Mouse (Mus musculus) forebrain, embryonic 11.5 days (tissue): ENCODE results near the gene Ankrd55. TPM values are rescaled to one million over a fixed set of nuclear protein-coding genes. Genes with fewer than 3 reads are reported as not detected.

Experiments
- polyA plus RNA-seq: library from polyadenylated mRNA; unstranded; fragments of >200 nt; fragmentation: Nextera tagmentation; extraction: Ambion mirVana; gene quantifications from 2 replicates; pipeline ENCODE4 v1.2.1, GENCODE M21; 2014

Gene Ankrd55
- polyA plus RNA-seq, 1 experiment from 2014 or later = 1.3 TPM

Other genes with a start within 250 kb of the Ankrd55 start
- gene Il6st, start 175.6 kb downstream of the Ankrd55 start, polyA plus RNA-seq = 28.6 and 32.0 TPM in 2 replicates